Mouse (Mus musculus) right cerebral cortex, postnatal 14 days (tissue): Measurements from ENCODE around the gene Ulk2.

Source experiments
- DNase-seq: peaks from one replicate; pipeline ENCODE4 v3.0.0; 2022

Ulk2 gene

GRCm38 (mm10) chr11:61757151-61757550 is 97.7 kb downstream of the Ulk2 start:
- DNase-seq: no peak

- DNase-seq: no peak
Measured at GRCm38 (mm10) chr11:61751612-61752011, 103.3 kb downstream of the Ulk2 start.

- no peak for DNase-seq
Measured at GRCm38 (mm10) chr11:61747161-61747560, 107.7 kb downstream of the Ulk2 start.

- no peak for DNase-seq
Measured at GRCm38 (mm10) chr11:61745781-61746180, 109.1 kb downstream of the Ulk2 start.

GRCm38 (mm10) chr11:61744460-61744859 is 110.4 kb downstream of the Ulk2 start:
- DNase-seq: no peak

GRCm38 (mm10) chr11:61743768-61744167 is 111.1 kb downstream of the Ulk2 start:
- DNase-seq: no peak

- DNase-seq: no peak
Measured at GRCm38 (mm10) chr11:61740500-61740899, 114.4 kb downstream of the Ulk2 start.

GRCm38 (mm10) chr11:61737290-61737689 is 117.6 kb downstream of the Ulk2 start:
- no peak for DNase-seq

- no peak for DNase-seq
Measured at GRCm38 (mm10) chr11:61732672-61733071, 122.2 kb downstream of the Ulk2 start.

- DNase-seq: no peak
Measured at GRCm38 (mm10) chr11:61728037-61728436, 126.8 kb downstream of the Ulk2 start.
